ENCODE assay signal across 9 mouse cellular contexts in the genomic region with DNA sequence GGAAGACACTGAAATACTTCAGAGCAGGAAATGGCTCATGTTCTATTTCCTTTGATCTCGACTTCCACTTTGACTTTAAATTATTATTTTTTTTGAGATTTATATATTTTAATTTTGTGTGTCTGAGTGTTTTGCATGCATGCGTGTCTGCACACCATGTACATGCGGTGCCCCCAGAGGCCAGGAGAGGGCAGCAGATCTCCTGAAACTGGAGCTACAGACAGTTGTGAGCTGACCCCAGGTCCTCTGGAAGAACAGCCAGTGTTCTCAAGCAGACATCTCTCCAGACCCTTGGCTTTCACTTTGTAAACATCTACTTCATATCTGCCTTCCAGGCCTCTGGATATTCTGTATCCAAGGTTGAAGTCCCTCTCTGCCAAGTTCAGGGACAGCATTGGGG. TPM values are rescaled to one million over a fixed set of nuclear protein-coding genes. Genes with fewer than 3 reads are reported as not detected.
DNase-seq lines count a peak whose midpoint lies in the region; ATAC-seq and TF ChIP-seq lines count a peak whose summit lies in the region.
"Had no signal": no experiment of that assay in that cellular context is flagged by ENCODE, and none has a peak within 500 bp of the region (broad histone marks: within the 10 kb centered on the region; RNA-seq: fewer than 3 reads in every experiment).

No protein-coding gene starts in this region.

- DNase-seq in hindbrain, embryonic 11.5 days (ENCODE audit: low spot score): peak; percentile 75
- peak; percentile 37 for DNase-seq in Muller cell, postnatal 12 days (ENCODE audit: inconsistent ontology term)
- DNase-seq in embryonic facial prominence, embryonic 11.5 days (ENCODE audit: low spot score): peak; percentile 74
- DNase-seq in liver, embryonic 14.5 days (ENCODE audit: low read depth in 3 of 3, low spot score in 3 of 3): peak in 1 of 3 experiments; percentile 17
- DNase-seq in cerebellum, adult 11-12 months: no peak

- H3K27ac ChIP-seq in hindbrain, embryonic 11.5 days (ENCODE audit: low read depth, low read length): no peak overlapping the region
- H3K27ac ChIP-seq in hindbrain, embryonic 13.5 days: no peak overlapping the region
- no peak overlapping the region for H3K27ac ChIP-seq in embryonic facial prominence, embryonic 11.5 days (replicated peaks; ENCODE audit: low read depth, low read length)
- H3K27ac ChIP-seq in liver, embryonic 14.5 days: no peak overlapping the region
- no peak overlapping the region for H3K27ac ChIP-seq in small intestine, adult 2 months (ENCODE audit: insufficient read depth, low read depth, low read length)
- H3K27ac ChIP-seq: limb, embryonic 15.5 days had no signal

- no peak for TF ChIP-seq EP300 in liver, embryonic 14.5 days (IDR thresholded peaks at IDR 0.05; ENCODE audit: low read depth)

- peaks cover 13% of the 10 kb centered on the region; the same call in 1 of the 2 replicates for H3K27me3 ChIP-seq in hindbrain, embryonic 11.5 days (ENCODE audit: control insufficient read depth, insufficient read depth, low read length)
- peaks cover 60% of the 10 kb centered on the region for H3K27me3 ChIP-seq in hindbrain, embryonic 13.5 days
- H3K27me3 ChIP-seq in C2C12 (ENCODE audit: control insufficient read depth, insufficient read depth, insufficient read length): no peaks in the 10 kb centered on the region
- no peaks in the 10 kb centered on the region for H3K27me3 ChIP-seq in embryonic facial prominence, embryonic 11.5 days (ENCODE audit: control insufficient read depth, insufficient read depth, low read length)
- no peaks in the 10 kb centered on the region for H3K27me3 ChIP-seq in liver, embryonic 14.5 days (ENCODE audit: control insufficient read depth, insufficient read depth, low read length)
- no peaks in the 10 kb centered on the region for H3K27me3 ChIP-seq in small intestine, adult 2 months (ENCODE audit: control insufficient read depth, insufficient read depth, low read length)

- no peaks in the 10 kb centered on the region for H3K9me3 ChIP-seq in hindbrain, embryonic 11.5 days (ENCODE audit: control insufficient read depth, low read length)
- H3K9me3 ChIP-seq in hindbrain, embryonic 13.5 days: no peaks in the 10 kb centered on the region
- no peaks in the 10 kb centered on the region for H3K9me3 ChIP-seq in embryonic facial prominence, embryonic 11.5 days (replicated peaks; ENCODE audit: control insufficient read depth, low read length)
- no peaks in the 10 kb centered on the region for H3K9me3 ChIP-seq in liver, embryonic 14.5 days (ENCODE audit: control insufficient read depth, low read length)
- H3K9me3 ChIP-seq: limb, embryonic 15.5 days had no signal

- no peak overlapping the region for H3ac ChIP-seq in C2C12 (ENCODE audit: control insufficient read depth, insufficient read length, low read depth)

- H3K79me2 ChIP-seq in C2C12 (ENCODE audit: control insufficient read depth, insufficient read depth): no peaks in the 10 kb centered on the region

- WGBS in hindbrain, embryonic 11.5 days: 31% methylated on average over 3 of the region's 3 CpGs
- 44% methylated on average over 3 of the region's 3 CpGs for WGBS in hindbrain, embryonic 13.5 days
- 24% methylated on average over 3 of the region's 3 CpGs for WGBS in embryonic facial prominence, embryonic 11.5 days
- 27% methylated on average over 3 of the region's 3 CpGs for WGBS in liver, embryonic 14.5 days (ENCODE audit: insufficient replicate concordance)
- 59% methylated on average over 3 of the region's 3 CpGs for WGBS in small intestine, adult 2 months

- no peak overlapping the region for H3K4me2 ChIP-seq in hindbrain, embryonic 11.5 days (replicated peaks; ENCODE audit: low read depth, low read length)
- no peak overlapping the region for H3K4me2 ChIP-seq in hindbrain, embryonic 13.5 days
- H3K4me2 ChIP-seq in embryonic facial prominence, embryonic 11.5 days (ENCODE audit: low read depth, low read length): no peak overlapping the region
- H3K4me2 ChIP-seq in liver, embryonic 14.5 days (ENCODE audit: low read depth): no peak overlapping the region
- H3K4me2 ChIP-seq: limb, embryonic 15.5 days had no signal

- no peak for TF ChIP-seq POLR2A in small intestine, adult 2 months (IDR thresholded peaks at IDR 0.05; ENCODE audit: low read depth, low read length)

- no peak overlapping the region for H3K4me3 ChIP-seq in hindbrain, embryonic 11.5 days (ENCODE audit: low read depth, low read length)
- no peak overlapping the region for H3K4me3 ChIP-seq in hindbrain, embryonic 13.5 days
- no peak overlapping the region for H3K4me3 ChIP-seq in C2C12 (ENCODE audit: insufficient read depth, poor library complexity, severe bottlenecking)
- H3K4me3 ChIP-seq in embryonic facial prominence, embryonic 11.5 days (ENCODE audit: low read depth, low read length): no peak overlapping the region
- no peak overlapping the region for H3K4me3 ChIP-seq in liver, embryonic 14.5 days (ENCODE audit: insufficient read depth in 1 of 2, low read depth in 2 of 2, low read length in 2 of 2)
- H3K4me3 ChIP-seq in small intestine, adult 2 months (ENCODE audit: low read depth, low read length): no peak overlapping the region
- H3K4me3 ChIP-seq: limb, embryonic 15.5 days had no signal

- no peaks in the 10 kb centered on the region for H3K79me3 ChIP-seq in C2C12 (ENCODE audit: low read depth)

- ATAC-seq in hindbrain, embryonic 11.5 days (ENCODE audit: low FRiP score): no peak
- no peak for ATAC-seq in hindbrain, embryonic 13.5 days (ENCODE audit: low FRiP score)
- ATAC-seq in embryonic facial prominence, embryonic 11.5 days (replicated peaks; ENCODE audit: insufficient number of reproducible peaks, low FRiP score, low TSS enrichment, low read depth): no peak
- no peak for ATAC-seq in liver, embryonic 14.5 days (ENCODE audit: insufficient read depth)

- H3K36me3 ChIP-seq in hindbrain, embryonic 11.5 days (ENCODE audit: control insufficient read depth, insufficient read depth, low read length): no peaks in the 10 kb centered on the region
- no peaks in the 10 kb centered on the region for H3K36me3 ChIP-seq in hindbrain, embryonic 13.5 days
- H3K36me3 ChIP-seq in C2C12 (ENCODE audit: control insufficient read depth, insufficient read depth): no peaks in the 10 kb centered on the region
- H3K36me3 ChIP-seq in embryonic facial prominence, embryonic 11.5 days (replicated peaks; ENCODE audit: control insufficient read depth, insufficient read depth, low read depth, low read length): no peaks in the 10 kb centered on the region
- H3K36me3 ChIP-seq in liver, embryonic 14.5 days (replicated peaks; ENCODE audit: control insufficient read depth, insufficient read depth, low read depth): no peaks in the 10 kb centered on the region
- H3K36me3 ChIP-seq in small intestine, adult 2 months (ENCODE audit: control insufficient read depth, insufficient read depth, low read length): peaks cover 26% of the 10 kb centered on the region
- H3K36me3 ChIP-seq: limb, embryonic 15.5 days had no signal

- H3K4me1 ChIP-seq in hindbrain, embryonic 11.5 days (replicated peaks; ENCODE audit: control insufficient read depth, insufficient read depth, low read length): no peaks in the 10 kb centered on the region; the same call in 1 of the 2 replicates
- peaks cover 7% of the 10 kb centered on the region for H3K4me1 ChIP-seq in hindbrain, embryonic 13.5 days (replicated peaks)
- no peaks in the 10 kb centered on the region for H3K4me1 ChIP-seq in embryonic facial prominence, embryonic 11.5 days (ENCODE audit: control insufficient read depth, insufficient read depth, low read length)
- no peaks in the 10 kb centered on the region for H3K4me1 ChIP-seq in liver, embryonic 14.5 days (replicated peaks; ENCODE audit: control insufficient read depth in 2 of 2, insufficient read depth in 2 of 2, low read length in 1 of 2)
- H3K4me1 ChIP-seq in small intestine, adult 2 months (ENCODE audit: control insufficient read depth, insufficient read depth, insufficient read length, low read length): no peaks in the 10 kb centered on the region

- no peak overlapping the region for H3K9ac ChIP-seq in hindbrain, embryonic 11.5 days (ENCODE audit: low read depth, low read length)
- H3K9ac ChIP-seq in hindbrain, embryonic 13.5 days: no peak overlapping the region
- no peak overlapping the region for H3K9ac ChIP-seq in embryonic facial prominence, embryonic 11.5 days (replicated peaks; ENCODE audit: low read length)
- no peak overlapping the region for H3K9ac ChIP-seq in liver, embryonic 14.5 days (replicated peaks)
- H3K9ac ChIP-seq: limb, embryonic 15.5 days had no signal

- peak; percentile 75 for TF ChIP-seq CTCF in C2C12 (IDR thresholded peaks at IDR 0.05; ENCODE audit: control insufficient read depth, insufficient read depth, insufficient read length)
- peak; percentile 74 for TF ChIP-seq CTCF in liver, embryonic 14.5 days (IDR thresholded peaks at IDR 0.05; ENCODE audit: low read depth)
- TF ChIP-seq CTCF in small intestine, adult 2 months (IDR thresholded peaks at IDR 0.05; ENCODE audit: extremely low read depth, insufficient read length, insufficient replicate concordance, low read depth, low read length): peak; percentile 65; the same call in 1 of the 2 replicates

TF ChIP-seq in C2C12, 6 proteins besides CTCF, POLR2A, EP300 and RAD21 (continues in another document):
- TF ChIP-seq FOSL1 (IDR thresholded peaks at IDR 0.05; ENCODE audit: insufficient read depth, low read length, poor library complexity, severe bottlenecking) (no peak), MYOD1 (IDR thresholded peaks at IDR 0.05; ENCODE audit: control insufficient read depth, insufficient read length, low read depth) (no peak), CEBPB (IDR thresholded peaks at IDR 0.05; ENCODE audit: low read depth) (no peak), USF1 (IDR thresholded peaks at IDR 0.05; ENCODE audit: low read depth) (no peak)

RNA-seq across cellular contexts. Expression of a gene that starts 31.4 kb away (rescaled TPM):
- 0.28 and 0.57 TPM in 2 replicates for polyA plus RNA-seq in hindbrain, embryonic 11.5 days (2014; fragmentation: Nextera tagmentation; extraction: Ambion mirVana)
- 0.27 and 0.47 TPM in 2 replicates for polyA plus RNA-seq in hindbrain, embryonic 13.5 days (2015; fragmentation: Nextera tagmentation; extraction: Ambion mirVana)
- polyA plus RNA-seq in C2C12 (2012; fragmentation: generic; extraction: Trizol): 0.01 TPM
- 0.29 and 0.54 TPM in 2 replicates for polyA plus RNA-seq in embryonic facial prominence, embryonic 11.5 days (2014; fragmentation: Nextera tagmentation; extraction: Ambion mirVana)
- polyA plus RNA-seq in liver, embryonic 14.5 days (2012; rRNA removed): 4.6 and 5.9 TPM in 2 replicates
- polyA plus RNA-seq in liver, embryonic 14.5 days (2014; fragmentation: Nextera tagmentation; extraction: Ambion mirVana): 5.5 and 6.5 TPM in 2 replicates
- polyA plus RNA-seq in small intestine, adult 2 months (2012; rRNA removed): 2.6 and 5.1 TPM in 2 replicates

RNA-seq across cellular contexts. Expression of a gene that starts 39.8 kb away (rescaled TPM):
- 1.4 and 1.5 TPM in 2 replicates for polyA plus RNA-seq in hindbrain, embryonic 11.5 days (2014; fragmentation: Nextera tagmentation; extraction: Ambion mirVana)
- 0.78 and 0.93 TPM in 2 replicates for polyA plus RNA-seq in hindbrain, embryonic 13.5 days (2015; fragmentation: Nextera tagmentation; extraction: Ambion mirVana)
- polyA plus RNA-seq in C2C12 (2012; fragmentation: generic; extraction: Trizol): 0.25 TPM
- 0.88 and 1.3 TPM in 2 replicates for polyA plus RNA-seq in embryonic facial prominence, embryonic 11.5 days (2014; fragmentation: Nextera tagmentation; extraction: Ambion mirVana)
- polyA plus RNA-seq in liver, embryonic 14.5 days (2012; rRNA removed): 0.02 TPM in 1 of 2 replicates, not detected in the other
- 0.06 TPM in 1 of 2 replicates, not detected in the other for polyA plus RNA-seq in liver, embryonic 14.5 days (2014; fragmentation: Nextera tagmentation; extraction: Ambion mirVana)
- 2.6 and 12.8 TPM in 2 replicates for polyA plus RNA-seq in small intestine, adult 2 months (2012; rRNA removed)
